22 mouse cellular contexts compared by ENCODE assay signal in genomic region chr3:36008411-36009154, GRCm38 (mm10). TPM values are rescaled to one million over a fixed set of nuclear protein-coding genes. Genes with fewer than 3 reads are reported as not detected.
"Had no signal": no experiment of that assay in that cellular context is flagged by ENCODE, and none has a peak within 500 bp of the region (broad histone marks: within the 10 kb centered on the region; RNA-seq: fewer than 3 reads in every experiment).

No protein-coding gene starts in this region.

- H3K9ac ChIP-seq: intestine, embryonic 15.5 days; liver, embryonic 13.5 days; midbrain, embryonic 12.5 days; midbrain, embryonic 15.5 days; neural tube, embryonic 12.5 days; neural tube, embryonic 15.5 days; stomach, embryonic 15.5 days had no signal

- H3K4me1 ChIP-seq: intestine, embryonic 15.5 days; liver, embryonic 13.5 days; midbrain, embryonic 12.5 days; midbrain, embryonic 15.5 days; neural tube, embryonic 12.5 days; neural tube, embryonic 15.5 days; stomach, embryonic 15.5 days had no signal

- H3K27me3 ChIP-seq: intestine, embryonic 15.5 days; liver, embryonic 13.5 days; midbrain, embryonic 12.5 days; midbrain, embryonic 15.5 days; neural tube, embryonic 12.5 days; neural tube, embryonic 15.5 days; stomach, embryonic 15.5 days had no signal

- DNase-seq: kidney, adult 11 months; kidney, adult 9 months; kidney, postnatal 25 days; layer of hippocampus, adult 9-11 months; liver, embryonic 13.5 days; right cerebral cortex, adult 18-20 months; right cerebral cortex, postnatal 25 days; spleen, adult 18-20 months; thymus, postnatal 25 days had no signal

- H3K9me3 ChIP-seq: intestine, embryonic 15.5 days; liver, embryonic 13.5 days; midbrain, embryonic 12.5 days; midbrain, embryonic 15.5 days; neural tube, embryonic 12.5 days; neural tube, embryonic 15.5 days; stomach, embryonic 15.5 days had no signal

- ATAC-seq: intestine, embryonic 15.5 days; midbrain, embryonic 15.5 days had no signal

- H3K36me3 ChIP-seq: intestine, embryonic 15.5 days; liver, embryonic 13.5 days; midbrain, embryonic 12.5 days; midbrain, embryonic 15.5 days; neural tube, embryonic 12.5 days; neural tube, embryonic 15.5 days; stomach, embryonic 15.5 days had no signal

- H3K4me2 ChIP-seq: intestine, embryonic 15.5 days; liver, embryonic 13.5 days; midbrain, embryonic 12.5 days; midbrain, embryonic 15.5 days; neural tube, embryonic 12.5 days; neural tube, embryonic 15.5 days; stomach, embryonic 15.5 days had no signal

- H3K4me3 ChIP-seq: intestine, embryonic 15.5 days; layer of hippocampus, adult 2 months; liver, embryonic 13.5 days; midbrain, embryonic 12.5 days; midbrain, embryonic 15.5 days; neural tube, embryonic 12.5 days; neural tube, embryonic 15.5 days; stomach, embryonic 15.5 days had no signal

- H3K27ac ChIP-seq: intestine, embryonic 15.5 days; layer of hippocampus, adult 2 months; liver, embryonic 13.5 days; macrophage; midbrain, embryonic 12.5 days; midbrain, embryonic 15.5 days; neural tube, embryonic 12.5 days; neural tube, embryonic 15.5 days; stomach, embryonic 15.5 days had no signal

RNA-seq across cellular contexts. Expression of gene Ccdc144b, which starts 44.8 kb away (rescaled TPM):
- polyA plus RNA-seq: intestine, embryonic 15.5 days; kidney, embryonic 16.5 days; large intestine, adult 2 months; limb, embryonic 11.5 days; liver, adult 2 months; liver, embryonic 13.5 days; liver, embryonic 16.5 days; macrophage; midbrain, embryonic 12.5 days; midbrain, embryonic 15.5 days; neural tube, embryonic 12.5 days; neural tube, embryonic 15.5 days; stomach, embryonic 15.5 days had no signal
